Mouse (Mus musculus) gastrocnemius, postnatal 36 days (tissue): ENCODE measurements at regions not wholly inside any gene's neighbourhood (a gene's known extent, or its start where the extent isn't known, plus 50 kb on each side); places are given as distances from the start of the nearest gene placed in this dataset.

Source experiments
- DNase-seq, 2 experiments: peaks; one replicate each; pipeline ENCODE4 v3.0.0; 2022
- intact Hi-C: fragments of 180-260 bp; cut with DNase I; formaldehyde crosslinking; loops from one replicate; pipeline ENCODE4 v1.15.1; 2025

- DNase-seq, result no peak
- intact Hi-C loops, result no loop called here
Measured at GRCm38 (mm10) chr2:148560013-148560773, 112.2 kb upstream of the Nxt1 start.

GRCm38 (mm10) chr2:148559376-148559775 lies 113.0 kb upstream of the Nxt1 start:
- intact Hi-C loops, result no loop called here
- DNase-seq, result no peak

- intact Hi-C loops, result no loop called here
- DNase-seq, result no peak
Measured at GRCm38 (mm10) chr2:148558365-148558764, 114.0 kb upstream of the Nxt1 start.

- intact Hi-C loops, result no loop called here
- no peak for DNase-seq
Measured at GRCm38 (mm10) chr2:148551207-148551606, 107.8 kb upstream of the Cd93 start.

GRCm38 (mm10) chr2:148549618-148550017 lies 106.3 kb upstream of the Cd93 start:
- intact Hi-C loops, result no loop called here
- no peak for DNase-seq

GRCm38 (mm10) chr2:148542340-148542739 lies 99.0 kb upstream of the Cd93 start:
- intact Hi-C loops, result no loop called here

GRCm38 (mm10) chr2:148537914-148538510 lies 94.6 kb upstream of the Cd93 start:
- DNase-seq, result no peak
- intact Hi-C loops, result loop anchor here (5.0 kb wide), 1 partner anchor 131 kb away; the partner anchor contains the start of gene Thbd

More at GRCm38 (mm10) chr2:148542340-148542739, 99.0 kb upstream of the Cd93 start:
- DNase-seq, result no peak

- intact Hi-C loops, result loop anchor here (5.0 kb wide), 1 partner anchor 130 kb away; the partner anchor contains the start of gene Thbd
- no peak for DNase-seq
Measured at GRCm38 (mm10) chr2:148537251-148537650, 93.9 kb upstream of the Cd93 start.

- intact Hi-C loops, result loop anchor here (5.0 kb wide), 1 partner anchor 129 kb away; the partner anchor contains the start of gene Thbd
- no peak for DNase-seq
Measured at GRCm38 (mm10) chr2:148536608-148537007, 93.2 kb upstream of the Cd93 start.

- intact Hi-C loops, result loop anchor here (5.0 kb wide), 1 partner anchor 128 kb away; the partner anchor contains the start of gene Thbd
- peak; percentile 13 to 32 for DNase-seq
Measured at GRCm38 (mm10) chr2:148535562-148536180, 92.3 kb upstream of the Cd93 start.

GRCm38 (mm10) chr2:148532051-148532450 lies 88.7 kb upstream of the Cd93 start:
- intact Hi-C loops, result loop anchor here (5.0 kb wide), 1 partner anchor 110 kb away; no protein-coding TSS in a partner anchor
- no peak for DNase-seq

GRCm38 (mm10) chr2:148530546-148530945 lies 87.2 kb upstream of the Cd93 start:
- intact Hi-C loops, result loop anchor here (5.0 kb wide), 1 partner anchor 108 kb away; no protein-coding TSS in a partner anchor
- no peak for DNase-seq

- intact Hi-C loops, result loop anchor here (5.0 kb wide), 1 partner anchor 108 kb away; no protein-coding TSS in a partner anchor
- no peak for DNase-seq
Measured at GRCm38 (mm10) chr2:148529900-148530299, 86.5 kb upstream of the Cd93 start.

GRCm38 (mm10) chr2:148527755-148528154 lies 84.4 kb upstream of the Cd93 start:
- DNase-seq, result no peak
- intact Hi-C loops, result no loop called here

- intact Hi-C loops, result no loop called here
Measured at GRCm38 (mm10) chr2:148525496-148525895, 82.1 kb upstream of the Cd93 start.

GRCm38 (mm10) chr2:148523401-148523800 lies 80.0 kb upstream of the Cd93 start:
- intact Hi-C loops, result no loop called here
- DNase-seq, result no peak

More at GRCm38 (mm10) chr2:148525496-148525895, 82.1 kb upstream of the Cd93 start:
- no peak for DNase-seq

GRCm38 (mm10) chr2:148522936-148523335 lies 79.6 kb upstream of the Cd93 start:
- intact Hi-C loops, result no loop called here
- DNase-seq, result no peak

GRCm38 (mm10) chr2:148521966-148522575 lies 78.7 kb upstream of the Cd93 start:
- intact Hi-C loops, result no loop called here
- DNase-seq, result no peak

- DNase-seq, result no peak
- intact Hi-C loops, result no loop called here
Measured at GRCm38 (mm10) chr2:148520291-148520690, 76.9 kb upstream of the Cd93 start.

- intact Hi-C loops, result no loop called here
- no peak for DNase-seq
Measured at GRCm38 (mm10) chr2:148519689-148520290, 76.4 kb upstream of the Cd93 start.
